Mouse (Mus musculus) thymus, postnatal 36 days (tissue): ENCODE measurements around the gene Olfr136.

ENCODE experiments used
- DNase-seq, 2 experiments: peaks; one replicate each; pipeline ENCODE4 v3.0.0; 2022; ENCODE audit warnings: mixed read lengths in 2 of 2

Olfr136 gene

DNA sequence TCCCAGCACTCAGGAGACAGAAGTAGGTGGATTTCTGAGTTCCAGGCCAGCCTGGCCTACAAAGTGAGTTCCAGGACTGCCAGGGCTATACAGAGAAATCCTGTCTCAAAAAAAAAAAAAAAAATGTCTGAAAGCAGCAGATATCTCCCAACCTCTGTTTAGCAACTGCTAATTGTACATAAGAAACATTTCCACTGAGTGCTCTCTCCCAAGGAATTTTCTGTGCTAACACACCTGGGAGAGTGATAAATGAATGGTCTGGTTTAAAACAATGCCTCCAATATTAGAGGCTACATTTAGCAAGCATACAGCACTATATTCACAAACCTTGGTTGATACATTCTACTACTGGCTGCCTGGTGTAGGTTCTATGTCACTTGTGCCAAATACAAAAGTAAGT, at the start of gene Olfr136:
Olfr136 (plus strand) TSS at position 301 of the 400 bp plus-strand sequence.
- DNase-seq: no peak

DNA sequence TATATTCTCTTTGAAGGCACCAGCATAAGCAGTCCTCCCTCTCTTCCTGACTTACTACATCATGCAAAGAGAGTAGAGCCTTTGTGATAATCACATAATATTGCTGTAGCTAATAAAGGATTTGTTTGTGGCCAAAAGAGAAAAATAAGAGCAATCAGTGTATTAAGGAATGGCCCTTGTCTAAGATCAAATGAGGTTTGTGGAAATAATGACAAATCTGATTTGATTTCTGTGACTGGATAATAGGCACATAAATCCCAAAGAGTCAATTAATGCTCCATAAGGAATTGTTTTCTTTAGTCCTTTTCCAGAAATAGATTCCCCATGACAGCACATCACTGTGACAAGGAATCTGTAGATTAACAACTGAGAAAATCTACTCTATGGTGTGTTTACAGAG, 22.2 kb upstream of the Olfr136 start, which contains the start of gene Olfr137:
Olfr137 (minus strand) TSS at position 101 of the 400 bp plus-strand sequence.
- DNase-seq: no peak
